Mouse (Mus musculus): Measurements from ENCODE around the gene Iffo2. TPM values are rescaled to one million over a fixed set of nuclear protein-coding genes. Genes with fewer than 3 reads are reported as not detected.

The Iffo2 gene
- polyA plus RNA-seq, 2 experiments, result 5.8 to 8.8 TPM

DNA sequence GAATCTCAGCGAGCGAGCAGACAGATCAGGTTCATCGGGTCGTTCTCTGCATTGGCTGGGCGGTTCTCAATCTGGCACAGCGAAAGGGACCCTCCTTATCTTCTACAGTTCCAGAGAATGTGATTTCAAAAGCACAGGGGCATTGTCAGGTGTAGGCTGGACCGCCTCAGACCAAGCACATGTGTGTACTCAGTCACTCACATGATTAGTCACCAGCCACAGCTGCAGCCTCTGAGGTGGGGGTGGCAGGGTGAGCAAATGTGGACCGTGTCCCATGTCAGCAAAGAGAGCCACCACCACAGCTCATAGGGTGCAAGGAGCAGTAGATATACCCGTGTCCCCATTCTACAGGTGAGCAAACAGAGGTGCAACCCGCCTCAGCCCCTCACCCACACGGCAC, 23.6 kb upstream of the Iffo2 start:
- Histone ChIP-seq H3K9me3 (ENCODE audit: control insufficient read depth, low read length) (0 out of 2 replicates have a peak, but pooled peaks cover 5% of the 10 kb centered on the region), H3K36me3 (ENCODE audit: control insufficient read depth, insufficient read depth, low read length) (no peaks in the 10 kb centered on the region), H3K4me1 (ENCODE audit: control insufficient read depth, insufficient read depth, low read length) (no peaks in the 10 kb centered on the region), H3K27ac (replicated peaks; ENCODE audit: low read depth, low read length) (no peak overlapping the region), H3K4me2 (replicated peaks; ENCODE audit: low read depth, low read length, severe bottlenecking) (no peak overlapping the region), H3K9ac (ENCODE audit: low read depth, low read length, severe bottlenecking) (no peak overlapping the region), H3K4me3 (replicated peaks; ENCODE audit: low read length) (no peak overlapping the region), H3K27me3 (ENCODE audit: control insufficient read depth, insufficient read depth, low read length) (no peaks in the 10 kb centered on the region)
- 91% methylated on average over 11 of the region's 11 CpGs for WGBS
- no peak for ATAC-seq (ENCODE audit: low FRiP score, low read depth)
- no peak for TF ChIP-seq POLR2A (IDR thresholded peaks at IDR 0.05; ENCODE audit: borderline replicate concordance, extremely low read depth, insufficient read depth, insufficient read length)
- DNase-seq (ENCODE audit: low spot score), result no peak

DNA sequence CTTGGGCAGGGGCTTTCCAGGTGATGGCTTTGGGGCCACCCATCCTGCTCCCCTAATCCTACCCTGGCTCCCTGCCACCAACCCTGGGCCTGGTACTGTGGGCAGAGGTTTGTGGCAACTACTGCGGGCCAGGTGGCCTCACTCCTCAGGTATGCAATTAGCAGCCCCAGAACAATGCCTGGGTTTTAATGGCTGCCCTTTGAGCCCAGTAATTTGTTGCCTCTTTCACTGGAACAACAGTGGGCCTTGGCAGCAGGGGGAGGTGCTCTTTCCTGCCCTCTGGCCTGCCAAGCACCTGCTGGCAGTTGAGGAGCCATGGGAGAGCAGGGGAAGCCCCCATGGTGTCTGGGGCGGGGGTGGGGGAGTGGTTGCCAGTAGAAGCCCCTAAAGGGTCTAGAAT, 21.3 kb upstream of the Iffo2 start:
- no peak overlapping the region for H3K27ac ChIP-seq (replicated peaks; ENCODE audit: low read depth, low read length)
- no peaks in the 10 kb centered on the region for H3K27me3 ChIP-seq (ENCODE audit: control insufficient read depth, insufficient read depth, low read length)
- 0 out of 2 replicates have a peak, but pooled peaks cover 5% of the 10 kb centered on the region for H3K9me3 ChIP-seq (ENCODE audit: control insufficient read depth, low read length)
- no peaks in the 10 kb centered on the region for H3K36me3 ChIP-seq (ENCODE audit: control insufficient read depth, insufficient read depth, low read length)
- no peak overlapping the region for H3K4me3 ChIP-seq (replicated peaks; ENCODE audit: low read length)
- H3K9ac ChIP-seq (ENCODE audit: low read depth, low read length, severe bottlenecking), result no peak overlapping the region
- H3K4me2 ChIP-seq (replicated peaks; ENCODE audit: low read depth, low read length, severe bottlenecking), result no peak overlapping the region
- 65% methylated on average over 2 of the region's 2 CpGs for WGBS
- no peak for DNase-seq (ENCODE audit: low spot score)
- ATAC-seq (ENCODE audit: low FRiP score, low read depth), result no peak
- H3K4me1 ChIP-seq (ENCODE audit: control insufficient read depth, insufficient read depth, low read length), result no peaks in the 10 kb centered on the region
- no peak for TF ChIP-seq POLR2A (IDR thresholded peaks at IDR 0.05; ENCODE audit: borderline replicate concordance, extremely low read depth, insufficient read depth, insufficient read length)

DNA sequence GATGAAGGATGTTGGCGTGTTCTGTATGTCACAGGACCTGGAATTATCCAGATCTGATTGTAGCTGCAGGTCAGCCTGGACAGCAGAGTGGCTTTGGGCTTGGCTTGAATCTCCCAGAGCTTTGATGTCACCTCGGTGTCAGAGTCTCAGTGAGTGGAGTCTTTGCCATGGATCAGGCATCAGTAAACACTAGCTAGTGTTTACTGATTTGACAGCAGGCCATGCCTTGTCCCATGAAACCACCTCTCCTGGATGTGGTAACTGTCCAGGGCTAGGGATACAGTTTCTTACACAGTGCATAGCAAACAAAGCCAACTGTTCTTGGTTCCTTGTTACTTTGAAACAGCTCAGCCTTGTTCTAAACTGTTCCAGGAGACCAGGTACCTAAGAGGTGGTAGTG, 18.8 kb upstream of the Iffo2 start:
- Histone ChIP-seq H3K27ac (replicated peaks; ENCODE audit: low read depth, low read length) (no peak overlapping the region), H3K9ac (ENCODE audit: low read depth, low read length, severe bottlenecking) (no peak overlapping the region), H3K4me1 (ENCODE audit: control insufficient read depth, insufficient read depth, low read length) (no peaks in the 10 kb centered on the region), H3K4me2 (replicated peaks; ENCODE audit: low read depth, low read length, severe bottlenecking) (no peak overlapping the region), H3K36me3 (ENCODE audit: control insufficient read depth, insufficient read depth, low read length) (no peaks in the 10 kb centered on the region), H3K27me3 (ENCODE audit: control insufficient read depth, insufficient read depth, low read length) (no peaks in the 10 kb centered on the region), H3K9me3 (ENCODE audit: control insufficient read depth, low read length) (no peaks in the 10 kb centered on the region), H3K4me3 (replicated peaks; ENCODE audit: low read length) (no peak overlapping the region)
- DNase-seq (ENCODE audit: low spot score) (no peak), ATAC-seq (ENCODE audit: low FRiP score, low read depth) (no peak)
- 87% methylated on average over 2 of the region's 2 CpGs for WGBS
- no peak for TF ChIP-seq POLR2A (IDR thresholded peaks at IDR 0.05; ENCODE audit: borderline replicate concordance, extremely low read depth, insufficient read depth, insufficient read length)

DNA sequence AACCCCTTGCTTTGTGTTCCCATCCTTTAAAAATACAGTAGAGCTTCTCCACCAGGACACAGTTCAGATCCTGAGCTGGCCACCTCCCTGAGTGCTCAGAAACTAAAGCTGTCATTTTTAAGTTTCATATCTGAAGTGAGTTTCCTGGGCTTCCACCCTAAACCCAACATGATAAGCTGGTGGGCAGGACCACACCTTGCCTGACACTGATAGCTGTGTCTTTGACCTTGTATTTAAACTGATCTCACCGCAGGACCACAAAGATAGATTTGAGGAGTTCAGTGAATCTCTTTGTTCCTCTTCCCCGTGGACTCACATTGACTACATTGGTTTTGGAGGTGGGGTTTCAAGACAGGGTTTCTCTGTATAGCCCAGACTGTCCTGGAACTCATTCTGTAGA, 17.4 kb upstream of the Iffo2 start:
- no peak overlapping the region for H3K9ac ChIP-seq (ENCODE audit: low read depth, low read length, severe bottlenecking)
- no peak overlapping the region for H3K4me3 ChIP-seq (replicated peaks; ENCODE audit: low read length)
- ATAC-seq (ENCODE audit: low FRiP score, low read depth) (no peak), DNase-seq (ENCODE audit: low spot score) (no peak)
- 85% methylated on average over 2 of the region's 2 CpGs for WGBS
- H3K27ac ChIP-seq (replicated peaks; ENCODE audit: low read depth, low read length), result no peak overlapping the region
- no peaks in the 10 kb centered on the region for H3K27me3 ChIP-seq (ENCODE audit: control insufficient read depth, insufficient read depth, low read length)
- H3K9me3 ChIP-seq (ENCODE audit: control insufficient read depth, low read length), result no peaks in the 10 kb centered on the region
- H3K4me1 ChIP-seq (ENCODE audit: control insufficient read depth, insufficient read depth, low read length), result no peaks in the 10 kb centered on the region
- H3K36me3 ChIP-seq (ENCODE audit: control insufficient read depth, insufficient read depth, low read length), result no peaks in the 10 kb centered on the region
- TF ChIP-seq POLR2A (IDR thresholded peaks at IDR 0.05; ENCODE audit: borderline replicate concordance, extremely low read depth, insufficient read depth, insufficient read length), result no peak
- H3K4me2 ChIP-seq (replicated peaks; ENCODE audit: low read depth, low read length, severe bottlenecking), result no peak overlapping the region

DNA sequence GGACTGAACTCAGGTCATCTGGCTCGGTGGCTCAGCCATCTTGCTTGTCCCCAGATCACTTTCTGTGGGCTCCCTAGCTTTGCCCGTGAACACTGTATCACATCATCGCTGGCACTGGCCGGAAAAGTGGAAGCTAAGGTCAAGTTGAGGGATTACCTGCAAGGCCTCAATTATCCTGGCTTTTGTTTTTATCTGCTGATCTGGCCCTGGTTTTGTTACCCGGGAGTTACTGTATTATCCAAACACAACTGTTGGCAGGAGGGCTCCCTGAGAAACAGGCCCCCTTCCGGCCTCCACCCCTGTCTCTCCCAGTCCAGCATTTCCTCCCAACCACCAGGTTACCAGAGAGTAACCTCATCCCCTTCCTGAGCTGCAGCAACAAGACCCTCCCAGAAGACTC, 11.1 kb upstream of the Iffo2 start:
- H3K4me2 ChIP-seq (replicated peaks; ENCODE audit: low read depth, low read length, severe bottlenecking), result no peak overlapping the region
- no peak for DNase-seq (ENCODE audit: low spot score)
- peaks cover 6% of the 10 kb centered on the region; the same call in 1 of the 2 replicates for H3K4me1 ChIP-seq (ENCODE audit: control insufficient read depth, insufficient read depth, low read length)
- no peaks in the 10 kb centered on the region for H3K36me3 ChIP-seq (ENCODE audit: control insufficient read depth, insufficient read depth, low read length)
- H3K27ac ChIP-seq (replicated peaks; ENCODE audit: low read depth, low read length), result no peak overlapping the region
- no peak for ATAC-seq (ENCODE audit: low FRiP score, low read depth)
- no peak overlapping the region for H3K9ac ChIP-seq (ENCODE audit: low read depth, low read length, severe bottlenecking)
- no peak for TF ChIP-seq POLR2A (IDR thresholded peaks at IDR 0.05; ENCODE audit: borderline replicate concordance, extremely low read depth, insufficient read depth, insufficient read length)
- H3K27me3 ChIP-seq (ENCODE audit: control insufficient read depth, insufficient read depth, low read length), result no peaks in the 10 kb centered on the region
- 74% methylated on average over 6 of the region's 6 CpGs for WGBS
- no peak overlapping the region for H3K4me3 ChIP-seq (replicated peaks; ENCODE audit: low read length)
- no peaks in the 10 kb centered on the region for H3K9me3 ChIP-seq (ENCODE audit: control insufficient read depth, low read length)

DNA sequence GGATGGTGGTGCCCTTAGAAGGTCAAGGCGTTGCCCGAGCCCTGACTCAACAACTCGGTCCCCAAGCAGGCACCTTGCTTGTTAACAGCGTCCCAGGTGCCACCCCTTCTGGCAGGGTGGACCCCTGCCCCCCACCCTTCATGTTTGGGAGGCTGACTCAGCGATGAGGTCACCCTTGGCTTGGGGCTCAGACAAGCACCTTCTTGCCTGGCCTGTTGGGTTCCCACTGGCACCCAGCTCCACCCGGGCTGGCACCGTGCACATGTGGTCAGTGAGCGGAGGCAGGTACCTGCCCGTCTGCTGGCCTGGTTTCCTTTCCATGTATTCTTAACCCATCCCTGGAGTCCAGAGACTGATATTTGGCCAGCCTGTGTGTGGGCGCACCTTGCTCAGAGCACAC, 8.4 kb upstream of the Iffo2 start:
- 85% methylated on average over 10 of the region's 10 CpGs for WGBS

More for the DNA sequence above, 8.4 kb upstream of the Iffo2 start:
- H3K4me1 ChIP-seq (ENCODE audit: control insufficient read depth, insufficient read depth, low read length), result peaks cover 6% of the 10 kb centered on the region; the same call in 1 of the 2 replicates
- H3K9ac ChIP-seq (ENCODE audit: low read depth, low read length, severe bottlenecking), result no peak overlapping the region
- ATAC-seq (ENCODE audit: low FRiP score, low read depth) (no peak), DNase-seq (ENCODE audit: low spot score) (no peak)
- no peak overlapping the region for H3K4me2 ChIP-seq (replicated peaks; ENCODE audit: low read depth, low read length, severe bottlenecking)
- no peaks in the 10 kb centered on the region for H3K36me3 ChIP-seq (ENCODE audit: control insufficient read depth, insufficient read depth, low read length)
- H3K27me3 ChIP-seq (ENCODE audit: control insufficient read depth, insufficient read depth, low read length), result no peaks in the 10 kb centered on the region
- no peak overlapping the region for H3K4me3 ChIP-seq (replicated peaks; ENCODE audit: low read length)
- no peak overlapping the region for H3K27ac ChIP-seq (replicated peaks; ENCODE audit: low read depth, low read length)
- H3K9me3 ChIP-seq (ENCODE audit: control insufficient read depth, low read length), result no peaks in the 10 kb centered on the region
- TF ChIP-seq POLR2A (IDR thresholded peaks at IDR 0.05; ENCODE audit: borderline replicate concordance, extremely low read depth, insufficient read depth, insufficient read length), result no peak

Measured in limb, embryonic 14.5 days (tissue).